Mouse (Mus musculus) adrenal gland, postnatal 10 days (tissue): ENCODE measurements at regions not wholly inside any gene's neighbourhood (a gene's known extent, or its start where the extent isn't known, plus 50 kb on each side); places are given as distances from the start of the nearest gene placed in this dataset.

Experiments
- DNase-seq: peaks from one replicate; pipeline ENCODE4 v3.0.0; 2021; ENCODE audit warnings: mixed read lengths

DNA sequence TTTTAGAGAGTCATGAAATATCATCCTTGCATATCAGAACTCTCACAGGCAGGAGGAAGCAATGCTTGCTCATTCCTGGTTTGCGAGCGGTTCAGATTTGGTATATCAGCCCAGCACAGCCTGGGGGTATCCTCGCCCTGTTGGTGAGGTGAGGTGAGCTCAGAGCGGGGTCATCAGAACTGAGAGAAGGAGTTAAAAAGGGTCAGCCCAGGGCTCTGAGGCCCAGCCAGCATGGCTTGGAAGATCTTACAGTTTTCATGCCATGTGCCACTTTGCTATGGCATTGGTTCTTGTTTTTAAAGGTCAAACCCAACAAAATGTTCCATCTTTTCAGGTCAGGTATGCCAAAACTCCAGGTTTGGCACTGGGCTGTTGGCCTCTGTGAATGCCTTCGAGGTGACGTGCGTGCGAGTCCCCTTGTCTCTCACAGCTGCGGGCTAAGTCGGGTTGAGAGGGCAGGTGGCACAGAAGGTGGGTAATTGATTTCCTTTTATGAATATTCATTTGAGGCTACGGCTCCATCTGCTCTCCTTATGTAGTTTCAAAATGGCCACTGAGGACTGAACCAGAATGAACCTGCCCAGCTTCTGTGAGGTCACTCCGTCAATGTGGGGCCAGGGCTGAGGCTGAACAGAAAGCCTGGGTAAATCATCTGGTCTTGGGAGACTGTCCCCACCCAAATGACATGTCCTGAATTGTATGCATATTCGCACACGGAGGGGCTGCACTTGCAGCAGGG is 86.3 kb downstream of the Hhipl2 start:
- no peak for DNase-seq

DNA sequence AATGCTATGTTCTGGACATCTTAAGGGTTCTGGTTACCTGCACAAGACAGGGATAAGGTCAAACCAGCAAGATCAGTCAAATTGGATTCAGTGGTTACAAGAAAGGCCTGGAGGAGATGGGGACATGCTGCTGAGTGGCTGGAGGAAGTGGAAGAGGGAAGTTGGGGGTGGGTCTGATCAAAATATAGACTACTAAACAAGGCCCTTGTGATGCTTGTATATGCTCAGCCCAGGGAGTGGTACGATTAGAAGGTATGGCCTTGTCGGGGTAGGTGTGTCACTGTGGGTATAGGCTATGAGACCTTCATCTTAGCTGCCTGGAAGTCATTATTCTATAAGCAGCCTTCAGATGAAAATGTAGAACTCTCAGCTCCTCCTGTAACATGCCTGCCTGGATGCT is 89.9 kb downstream of the Hhipl2 start:
- no peak for DNase-seq

DNA sequence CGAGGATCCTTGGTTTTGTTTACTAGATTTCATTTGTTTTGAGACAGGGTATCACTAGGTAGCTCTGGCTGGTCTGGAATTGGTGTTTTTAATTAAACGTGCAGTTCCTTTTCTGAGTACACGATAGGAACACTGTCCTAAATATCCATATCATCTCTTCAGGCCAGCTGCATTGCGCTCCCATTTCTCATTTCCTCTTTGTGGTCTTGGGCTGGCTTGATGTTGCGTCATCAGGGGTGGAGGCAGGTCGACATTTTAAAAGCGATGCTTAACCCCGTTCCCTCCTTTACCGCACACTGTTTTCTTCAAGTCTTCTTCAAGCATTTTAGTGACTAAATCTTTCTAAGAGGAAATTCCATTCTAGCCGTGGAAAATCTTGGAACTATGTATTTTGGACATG is 92.7 kb downstream of the Hhipl2 start:
- DNase-seq, result no peak

DNA sequence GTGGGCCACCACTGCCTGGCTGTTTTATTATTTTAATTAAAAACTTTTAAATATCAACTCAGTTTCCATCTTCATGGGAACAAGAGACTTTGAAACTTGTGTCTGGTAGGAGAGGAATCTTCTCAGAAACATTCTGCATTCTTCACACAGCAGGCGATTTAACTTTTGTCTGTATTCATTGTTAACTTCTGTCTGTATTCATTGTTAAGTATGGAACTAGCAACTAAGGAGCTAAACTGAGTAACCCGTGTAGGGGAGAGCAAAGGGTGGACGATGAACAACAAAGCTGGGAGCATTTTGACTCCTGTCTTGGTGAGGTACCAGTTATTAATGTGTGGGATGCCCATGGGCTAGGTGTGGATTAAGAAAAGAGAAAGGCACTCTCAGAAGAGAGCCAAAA is 95.9 kb downstream of the Hhipl2 start:
- no peak for DNase-seq

DNA sequence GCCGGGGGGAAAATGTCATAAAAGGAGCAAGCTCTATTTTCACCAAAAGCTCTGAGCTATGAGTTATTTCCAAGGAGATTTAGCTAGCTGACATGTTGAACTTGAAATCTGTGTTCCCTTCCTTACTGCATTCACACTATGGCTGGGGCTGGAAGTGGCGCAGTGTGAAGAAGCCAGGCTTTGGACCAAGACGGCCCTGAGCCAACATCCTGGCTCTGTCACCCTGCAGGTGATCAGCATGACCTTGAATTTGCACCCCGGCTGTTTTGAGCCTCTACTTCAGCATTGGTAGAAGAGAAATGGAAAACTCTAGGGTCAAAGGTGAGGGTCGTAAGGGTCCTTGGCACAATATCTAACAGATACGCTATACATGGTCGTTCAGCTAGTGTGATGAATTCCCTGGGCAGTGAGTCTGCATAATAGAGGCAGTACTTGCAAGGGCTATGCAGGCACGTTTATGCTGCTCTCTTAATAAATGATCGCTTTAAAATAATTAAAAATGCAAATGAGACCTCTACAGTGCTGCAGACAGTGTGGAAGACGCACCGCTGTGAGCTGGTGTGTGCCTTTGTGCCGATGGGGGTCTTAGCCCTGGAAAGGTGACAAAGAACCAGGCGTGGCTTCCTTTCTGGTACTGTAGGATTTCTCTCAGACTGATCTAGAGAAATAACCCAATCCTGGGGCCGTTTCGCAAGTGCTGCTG is 96.4 kb downstream of the Hhipl2 start:
- no peak for DNase-seq

DNA sequence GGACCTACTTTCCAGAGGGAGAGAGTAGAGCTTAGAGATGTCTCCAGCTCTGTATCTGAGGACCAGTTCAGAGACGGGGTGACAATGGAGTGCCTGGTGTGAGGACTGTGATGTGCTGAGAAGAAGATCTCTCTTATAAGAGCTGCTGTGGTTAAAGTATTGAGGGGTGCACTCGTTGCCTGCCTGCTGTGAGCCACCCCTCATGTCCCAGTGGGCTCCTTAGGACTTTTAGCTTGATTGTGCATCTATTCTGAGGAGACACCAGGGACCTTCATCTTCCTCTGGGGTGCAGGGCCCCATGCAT is 96.9 kb downstream of the Hhipl2 start:
- no peak for DNase-seq

DNA sequence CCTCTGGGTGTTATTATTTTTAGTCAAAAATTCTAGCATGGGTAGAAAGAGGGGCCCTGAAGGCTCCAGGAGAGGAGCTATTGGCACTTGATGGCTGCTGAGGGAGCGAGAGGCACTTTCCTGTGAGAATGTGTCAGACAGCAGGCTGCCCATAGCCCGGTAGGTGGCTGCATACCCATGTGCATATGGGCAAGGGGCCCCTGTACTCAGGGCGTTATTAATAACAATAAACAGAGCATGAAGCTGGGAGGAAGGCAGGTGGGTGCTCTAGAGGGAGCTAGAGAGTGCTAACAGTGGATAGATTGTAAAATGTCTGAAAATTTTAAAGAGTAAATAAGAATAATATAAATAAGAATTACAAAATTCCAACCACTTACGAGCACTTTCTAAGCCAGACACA is 98.2 kb downstream of the Hhipl2 start:
- DNase-seq, result no peak

DNA sequence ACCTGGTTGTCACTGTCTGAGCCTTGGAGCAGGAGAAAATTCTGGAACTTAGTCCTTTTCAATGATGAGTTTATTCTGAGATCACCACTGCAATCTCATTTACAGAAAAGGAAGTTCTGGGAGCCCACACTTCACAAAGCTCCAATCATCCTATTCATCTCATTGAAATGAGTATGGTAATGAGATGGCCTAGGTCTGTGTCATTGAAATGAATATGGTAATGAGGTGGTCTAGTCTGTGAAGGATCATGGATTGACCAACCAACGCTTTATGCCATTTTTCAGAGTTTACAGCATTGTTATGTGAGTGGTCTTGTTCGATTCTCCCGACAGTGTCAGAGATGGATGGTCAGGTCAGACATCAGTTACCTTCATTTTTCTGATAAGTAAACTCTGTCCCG is 99.2 kb downstream of the Hhipl2 start:
- DNase-seq, result no peak

DNA sequence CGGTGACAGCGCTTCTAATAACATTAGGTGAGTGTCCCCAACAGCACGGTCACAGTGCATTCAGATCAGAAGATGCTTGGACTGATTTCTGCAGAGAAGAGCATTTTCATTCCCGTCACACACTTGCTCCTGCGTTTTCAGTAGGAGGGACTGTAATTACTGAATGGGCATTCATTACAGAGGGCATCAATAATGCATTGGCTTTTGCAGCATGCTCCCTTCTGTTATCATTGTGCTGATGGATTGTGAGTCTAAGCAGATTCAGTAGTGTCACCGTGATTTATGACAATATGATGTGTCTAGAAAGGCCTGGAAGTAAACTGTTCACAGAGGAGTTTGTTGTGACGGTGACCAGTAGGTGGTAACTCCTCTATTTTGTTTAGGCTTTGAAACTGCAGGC is 103.6 kb downstream of the Hhipl2 start:
- no peak for DNase-seq

DNA sequence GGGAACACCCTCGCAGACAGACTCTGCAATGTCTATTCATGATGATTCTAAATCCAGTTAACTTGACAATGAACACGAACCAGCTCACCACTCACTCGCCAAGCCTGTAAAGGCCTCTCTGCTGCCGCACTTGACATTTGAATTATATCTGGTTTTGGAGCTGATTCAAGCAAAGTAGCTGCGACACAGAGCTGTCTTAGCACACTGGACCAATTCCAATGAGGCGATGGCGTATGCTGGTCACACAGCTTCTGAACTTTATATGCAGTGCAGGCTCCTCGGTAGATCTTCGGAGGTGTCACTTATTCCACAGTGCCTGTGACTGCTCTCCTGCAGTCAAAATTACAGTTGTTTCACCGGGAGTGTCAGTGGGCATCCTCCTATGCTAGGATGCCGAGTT is 115.4 kb downstream of the Hhipl2 start:
- no peak for DNase-seq

DNA sequence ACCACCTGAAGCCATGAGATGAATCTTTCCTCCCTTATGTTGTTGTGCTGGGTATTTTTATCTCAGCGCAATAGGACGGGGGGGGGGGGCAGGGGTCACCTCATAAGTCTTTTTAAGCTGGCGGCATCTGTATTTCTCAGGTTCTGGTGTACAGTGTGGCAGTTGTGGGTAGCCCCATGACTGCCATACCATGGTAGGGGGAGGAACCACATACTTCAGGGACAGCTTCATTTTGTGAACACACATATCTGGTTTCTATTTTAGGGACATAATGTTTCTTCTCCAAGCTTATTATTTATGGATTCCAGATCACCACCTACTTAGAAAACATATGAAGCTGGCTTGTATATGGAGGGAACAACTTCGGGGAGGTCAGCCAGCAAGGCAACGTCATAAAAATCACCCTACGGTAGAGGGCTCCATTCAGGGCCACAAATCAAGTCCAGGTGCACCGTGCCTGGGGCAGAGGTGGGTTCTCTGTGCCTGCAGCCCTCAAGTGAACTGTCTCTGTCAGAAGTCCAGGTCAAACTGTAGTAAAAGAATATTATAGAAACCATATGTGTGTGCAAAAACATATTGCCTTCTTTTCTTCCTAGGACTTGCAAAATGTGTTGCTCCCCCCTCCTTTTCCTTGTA is 130.9 kb downstream of the Hhipl2 start:
- no peak for DNase-seq

DNA sequence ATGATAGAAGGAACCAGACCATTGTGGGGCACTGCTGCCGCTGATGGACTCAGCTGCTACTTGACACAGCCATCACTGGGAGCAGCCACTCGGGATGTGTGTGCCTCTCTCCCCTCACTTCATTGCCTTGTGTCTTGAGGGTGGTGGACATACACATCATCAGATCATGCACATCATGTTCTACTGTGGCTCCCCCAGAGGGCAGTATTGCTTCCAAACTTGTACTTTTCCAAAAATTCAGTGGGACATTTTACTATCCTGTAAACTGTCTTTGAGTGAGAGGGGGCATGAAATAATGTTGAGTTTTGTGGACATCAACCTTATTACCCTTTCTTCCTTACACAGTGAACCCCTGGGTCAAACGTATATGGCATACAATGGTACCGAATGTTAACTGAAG is 134.6 kb downstream of the Hhipl2 start:
- no peak for DNase-seq

DNA sequence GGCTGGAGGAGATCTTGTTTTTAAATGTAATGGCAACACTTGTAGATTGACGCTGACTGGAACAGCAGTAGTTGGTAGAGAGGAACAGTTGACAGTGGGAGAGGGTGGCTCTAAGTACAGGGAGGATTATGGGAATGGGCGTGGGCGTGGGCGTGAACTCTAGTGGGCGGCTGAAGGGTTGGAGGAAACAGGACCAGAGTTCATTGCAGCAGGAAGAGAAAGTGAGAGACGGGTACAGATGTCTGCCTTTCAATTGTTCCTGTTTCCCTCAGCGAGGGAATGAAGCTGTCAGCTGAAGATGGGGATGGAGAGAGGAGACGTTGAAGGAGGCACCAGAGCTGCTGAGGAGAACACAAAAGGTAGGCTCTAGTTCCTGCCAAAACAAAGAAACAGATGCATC is 135.2 kb downstream of the Hhipl2 start:
- no peak for DNase-seq

DNA sequence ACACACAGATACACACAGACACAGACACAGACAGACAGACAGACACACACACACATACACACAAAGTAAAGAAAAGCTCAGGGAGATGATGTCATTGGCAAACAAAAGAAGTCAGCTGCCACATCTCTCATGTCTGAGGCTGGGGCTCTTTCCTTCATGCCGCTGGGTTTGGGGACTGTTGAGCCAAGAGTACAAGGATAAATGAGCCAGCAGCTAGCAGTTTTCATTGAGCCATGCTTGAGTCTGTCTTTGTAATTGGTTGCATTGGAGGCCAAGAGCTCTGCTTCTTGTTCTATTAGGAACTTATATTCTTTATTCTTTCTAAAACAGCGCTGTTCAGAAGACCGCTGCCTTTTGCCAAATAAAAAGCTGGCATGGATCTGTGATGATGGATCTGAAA is 144.8 kb downstream of the Hhipl2 start:
- DNase-seq, result no peak

DNA sequence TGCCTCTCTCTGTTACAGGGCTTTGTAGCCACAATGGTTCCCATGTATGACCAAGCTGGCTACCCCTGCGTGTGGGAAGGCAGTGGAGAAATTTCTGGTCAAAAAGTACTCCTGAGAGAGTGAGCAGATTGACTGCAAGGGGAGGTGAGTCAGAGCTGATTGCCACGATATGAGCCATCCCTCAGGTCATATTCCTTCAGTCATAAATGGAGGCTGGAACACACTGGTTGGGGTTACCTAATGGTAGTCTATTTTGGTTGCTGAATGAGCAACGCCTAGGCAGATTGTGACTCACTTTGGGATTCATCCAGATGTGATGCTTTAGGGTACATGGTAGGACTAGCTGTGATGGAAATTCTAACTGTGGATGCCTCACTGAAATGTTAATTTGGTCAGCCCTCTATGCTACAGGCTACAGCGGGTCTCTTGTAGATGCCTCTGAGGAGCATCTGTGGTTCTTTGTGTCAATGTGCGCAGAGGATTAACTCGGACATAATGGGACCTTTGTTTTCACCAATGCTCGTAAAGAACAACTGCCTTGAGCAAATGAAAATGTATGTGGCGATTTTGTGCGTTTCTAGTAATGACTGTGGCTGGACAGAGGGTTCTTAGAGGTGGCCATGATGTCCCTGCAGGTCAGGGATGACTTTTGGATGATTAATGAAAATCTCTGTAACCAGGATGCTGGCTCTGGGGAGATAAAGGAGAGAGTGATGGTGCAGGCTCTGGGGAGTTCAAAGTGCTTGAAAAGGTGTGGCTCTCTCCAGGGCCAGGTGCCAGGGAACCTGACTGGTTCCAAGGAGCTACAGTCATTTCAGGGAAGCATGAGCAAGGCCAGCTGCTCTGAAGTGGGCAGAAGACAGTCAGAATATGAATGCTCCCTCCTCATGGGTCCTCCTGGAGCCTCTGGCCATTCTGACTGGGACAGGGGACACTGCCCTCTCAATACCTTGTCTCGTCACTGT is 155.9 kb downstream of the Hhipl2 start:
- no peak for DNase-seq

DNA sequence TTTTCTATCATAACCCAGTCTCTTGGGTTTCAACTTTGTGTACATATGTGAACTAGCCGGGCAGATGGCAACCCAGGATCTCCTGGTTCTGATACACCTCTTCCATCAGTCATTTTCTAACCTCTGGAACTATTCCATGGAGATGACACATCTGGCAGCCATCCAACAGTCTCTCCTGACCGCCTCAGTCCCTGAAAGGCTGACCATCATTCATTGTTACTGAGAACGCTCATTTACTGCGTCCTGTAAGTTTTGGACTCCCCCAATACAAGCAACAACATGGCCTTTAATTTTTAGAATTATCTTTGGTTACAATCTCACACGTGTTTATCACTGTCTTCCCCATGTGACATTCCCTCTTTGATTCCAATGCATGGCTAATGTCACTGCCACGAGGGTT is 166.8 kb downstream of the Hhipl2 start:
- peak; percentile 35 for DNase-seq

DNA sequence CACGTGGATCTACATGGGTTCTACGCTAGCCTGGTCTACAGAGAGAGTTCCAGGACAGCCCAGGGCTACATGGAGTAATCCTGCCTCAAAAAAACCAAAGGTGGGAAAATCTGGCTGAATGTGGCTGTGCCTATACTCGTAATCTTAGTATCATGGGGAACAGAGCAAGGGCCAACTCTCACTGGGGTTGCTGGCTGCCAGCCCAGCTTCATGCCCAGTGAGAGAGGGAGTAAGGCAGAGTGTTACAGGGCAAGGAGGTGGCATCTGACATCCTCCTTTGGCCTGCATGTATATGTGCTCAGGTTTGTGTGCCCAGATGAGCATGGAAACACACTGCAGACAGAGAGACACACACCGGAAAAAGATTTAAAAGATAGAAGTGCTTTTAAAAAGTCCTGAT is 168.4 kb downstream of the Hhipl2 start:
- no peak for DNase-seq

DNA sequence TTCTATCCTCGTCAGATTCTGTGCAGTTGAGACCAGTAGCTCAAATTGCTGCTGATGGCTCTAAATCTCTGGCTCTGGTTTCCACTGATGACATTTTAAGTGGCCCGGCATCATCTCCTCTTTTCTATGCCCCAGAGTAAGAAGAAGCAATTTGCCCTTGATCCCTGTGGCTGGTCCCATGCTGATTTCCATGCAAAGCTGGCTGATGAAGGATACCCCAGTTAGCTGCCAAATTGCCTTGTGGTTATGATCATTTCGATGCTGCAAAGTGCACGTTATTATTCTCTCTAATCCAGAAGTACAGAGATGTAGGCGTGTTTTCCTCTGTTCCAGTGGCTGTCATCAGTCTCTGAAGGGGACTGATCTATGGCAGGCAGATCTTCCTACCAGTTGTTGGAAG is 177.3 kb downstream of the Hhipl2 start:
- DNase-seq, result no peak

DNA sequence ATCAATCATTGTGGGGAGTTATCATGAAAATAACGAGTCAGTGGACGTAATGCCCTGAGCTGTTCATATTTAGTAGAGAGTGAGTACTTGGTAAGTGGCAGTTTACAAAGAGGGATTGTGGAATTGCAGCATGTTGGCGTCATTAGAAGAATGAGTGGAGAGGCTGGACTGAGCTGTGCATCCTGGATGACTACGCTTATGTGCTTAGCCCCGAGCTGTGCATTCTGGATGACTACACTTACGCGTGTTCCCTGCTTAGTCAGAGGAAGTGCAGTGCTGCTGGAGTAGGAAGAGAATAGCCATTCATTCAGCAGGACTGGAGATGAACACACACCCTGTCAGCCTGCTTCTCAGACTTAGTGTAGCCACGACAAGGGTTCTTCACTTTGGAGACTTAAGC is 182.5 kb downstream of the Hhipl2 start:
- DNase-seq, result no peak

DNA sequence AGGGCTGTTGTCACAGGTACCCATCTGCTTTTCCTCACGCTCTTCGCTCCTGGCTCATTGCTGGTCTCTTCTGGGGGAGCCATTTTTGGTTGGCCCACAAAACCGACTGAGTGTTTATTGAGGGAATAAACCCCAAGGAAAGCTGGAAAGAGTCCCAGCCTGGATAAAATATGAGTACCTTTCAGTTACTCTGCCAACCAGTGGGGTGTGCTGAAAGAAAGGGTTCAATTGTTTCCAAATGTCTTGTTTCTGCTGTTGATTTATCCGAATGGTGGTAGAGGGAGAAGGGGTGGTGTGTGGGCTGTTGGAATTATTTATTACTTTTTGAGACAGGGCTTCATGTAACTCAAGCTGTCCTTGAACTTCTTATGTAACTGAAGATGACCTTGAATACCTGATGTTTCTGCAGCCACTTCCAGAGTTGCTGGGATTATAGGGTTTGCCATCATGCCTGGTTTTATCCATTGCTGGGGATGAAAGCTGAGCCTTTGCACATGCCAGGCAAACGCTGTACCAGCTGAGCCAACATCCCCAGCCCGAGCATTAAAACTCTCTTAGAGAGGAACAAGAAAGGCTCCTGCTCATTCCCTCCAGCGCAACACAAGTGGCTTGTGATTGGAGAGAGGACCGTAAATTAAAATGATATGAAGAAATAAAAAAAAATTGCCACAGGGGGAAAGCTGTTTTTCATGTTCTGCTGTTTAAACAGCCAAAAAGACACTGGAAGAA is 194.1 kb downstream of the Hhipl2 start:
- DNase-seq, result no peak

DNA sequence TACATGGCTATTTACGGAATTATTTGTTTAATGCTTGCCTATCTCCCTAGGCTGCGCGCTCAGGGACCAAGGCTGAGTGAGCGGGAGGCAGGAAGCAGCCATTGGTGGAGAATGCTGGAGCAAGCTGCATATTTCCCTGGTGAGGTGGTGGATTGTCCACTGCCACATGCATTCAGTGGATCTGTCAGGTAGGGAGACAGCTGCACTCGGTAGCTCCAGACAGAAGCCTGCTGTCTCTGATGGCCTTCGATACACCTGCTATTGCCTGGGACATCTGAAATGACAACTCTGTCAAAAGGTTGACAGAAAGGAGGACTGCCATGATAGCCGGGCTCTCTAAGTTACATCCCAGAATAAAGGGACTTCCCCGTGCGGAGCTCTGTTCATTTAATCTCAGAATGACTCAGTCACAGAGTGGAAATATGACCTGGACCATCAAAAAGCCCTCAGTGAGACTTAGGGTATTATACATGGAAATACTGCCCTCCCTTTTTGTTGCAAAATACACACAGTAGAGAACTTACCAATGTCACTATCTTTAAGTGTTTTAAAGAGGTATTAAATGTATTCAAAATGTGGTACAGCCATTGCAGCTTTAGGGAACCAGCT is 201.5 kb downstream of the Hhipl2 start:
- no peak for DNase-seq

DNA sequence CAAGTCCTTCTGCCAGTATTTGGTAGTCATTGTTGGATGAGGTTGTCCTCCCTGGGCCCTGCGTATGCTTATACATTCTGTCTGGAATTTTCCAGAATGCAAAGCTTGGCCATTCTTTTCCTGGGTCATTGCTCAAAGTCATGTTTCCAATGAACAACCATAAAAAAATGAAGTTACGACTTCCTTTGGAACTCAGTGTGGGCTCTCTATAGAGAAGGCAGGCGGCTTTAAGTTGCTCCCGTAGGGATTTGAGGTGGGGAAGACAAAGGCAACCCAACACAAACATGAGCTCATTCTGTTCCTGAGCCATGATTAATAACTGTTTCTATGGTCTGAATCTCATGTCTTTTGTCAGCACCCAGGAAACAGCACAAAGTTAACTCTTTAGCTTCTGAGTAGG is 204.3 kb downstream of the Hhipl2 start:
- no peak for DNase-seq
